Mouse (Mus musculus) CH12.LX (cell line): ENCODE measurements around the gene Pfkp. TPM values are rescaled to one million over a fixed set of nuclear protein-coding genes. Genes with fewer than 3 reads are reported as not detected.

Experiments used
- DNase-seq: peaks from one replicate; pipeline ENCODE4 v3.0.0-alpha.2; 2013; ENCODE audit errors: extremely low read depth
- H3K27ac ChIP-seq: 2 replicates; pipeline ENCODE4 v1.5.1; 2012; ENCODE audit warnings: low read depth, mild to moderate bottlenecking, control low read depth, moderate library complexity; ENCODE audit not compliant: insufficient read depth
- H3K27me3 ChIP-seq: replicated peaks from 2 replicates; pipeline ENCODE3; 2012; ENCODE audit warnings: inconsistent platforms
- H3K36me3 ChIP-seq, 2 experiments: replicated peaks in 1 of 2; 2 replicates each; pipeline versions ENCODE3 to v1.6.1; 2012; ENCODE audit warnings: inconsistent platforms in 1 of 2, low read length in 1 of 2, mild to moderate bottlenecking in 1 of 2, mixed read lengths in 1 of 2, moderate library complexity in 1 of 2; ENCODE audit not compliant: control insufficient read depth in 1 of 2, insufficient read depth in 1 of 2
- H3K4me1 ChIP-seq, 2 experiments: 2 replicates each; pipeline ENCODE4 v1.6.1; 2012; ENCODE audit warnings: inconsistent platforms in 1 of 2, moderate library complexity in 1 of 2; ENCODE audit not compliant: insufficient read depth in 2 of 2, control insufficient read depth in 1 of 2
- H3K4me2 ChIP-seq: 2 replicates; pipeline ENCODE4 v1.6.1; 2012; ENCODE audit warnings: low read depth, mild to moderate bottlenecking, control low read depth; ENCODE audit not compliant: poor library complexity, insufficient read depth, severe bottlenecking
- H3K4me3 ChIP-seq, 3 experiments: fragments of 150-350 bp in 1 of 3; sonication (generic) in 1 of 3; replicated peaks in 1 of 3; 2 replicates each; pipeline versions ENCODE3 to v1.5.1; 2011 to 2012; ENCODE audit warnings: low read depth in 2 of 3, low read length in 2 of 3, mild to moderate bottlenecking in 2 of 3, moderate library complexity in 2 of 3, control low read depth in 1 of 3, improper control_type of control experiment in 1 of 3, inconsistent platforms in 1 of 3, mixed read lengths in 1 of 3; ENCODE audit not compliant: poor library complexity in 1 of 3
- H3K79me2 ChIP-seq: replicated peaks from 2 replicates; pipeline ENCODE4 v1.6.1; 2012; ENCODE audit warnings: mild to moderate bottlenecking, moderate library complexity; ENCODE audit not compliant: control insufficient read depth, poor library complexity, insufficient read depth, severe bottlenecking; ENCODE audit errors: extremely low read depth
- H3K9ac ChIP-seq: 2 replicates; pipeline ENCODE4 v1.6.1; 2012; ENCODE audit warnings: low read depth, mild to moderate bottlenecking, control low read depth, moderate library complexity; ENCODE audit not compliant: insufficient read depth
- H3K9me3 ChIP-seq: replicated peaks from 2 replicates; pipeline ENCODE3; 2012; ENCODE audit warnings: low read length, inconsistent platforms, mixed read lengths
- CHD2 ChIP-seq: IDR thresholded peaks from 2 replicates; pipeline ENCODE4 v1.6.1; 2011; ENCODE audit warnings: low read length, improper control_type of control experiment
- CTCF ChIP-seq, 2 experiments: IDR thresholded peaks in 1 of 2; conservative IDR thresholded peaks in 1 of 2; 2 replicates each; pipeline ENCODE4 v1.5.1; 2011 to 2012; ENCODE audit warnings: low read depth in 2 of 2, low read length in 2 of 2, improper control_type of control experiment in 1 of 2, inconsistent platforms in 1 of 2, mild to moderate bottlenecking in 1 of 2, moderate library complexity in 1 of 2
- E2F4 ChIP-seq: IDR thresholded peaks from 2 replicates; pipeline ENCODE4 v1.6.1; 2011; ENCODE audit warnings: low read depth, low read length, improper control_type of control experiment; ENCODE audit not compliant: insufficient replicate concordance
- ELF1 ChIP-seq: IDR thresholded peaks from 2 replicates; pipeline ENCODE4 v1.6.1; 2014; ENCODE audit warnings: low read depth, mild to moderate bottlenecking, inconsistent platforms, low read length, improper control_type of control experiment
- EP300 ChIP-seq: IDR thresholded peaks from 2 replicates; pipeline ENCODE4 v1.6.1; 2011; ENCODE audit warnings: low read length, improper control_type of control experiment
- ETS1 ChIP-seq: conservative IDR thresholded peaks from 2 replicates; pipeline ENCODE4 v1.6.1; 2012; ENCODE audit warnings: low read depth, mild to moderate bottlenecking, inconsistent platforms, low read length, improper control_type of control experiment, moderate library complexity
- HCFC1 ChIP-seq: IDR thresholded peaks from 2 replicates; pipeline ENCODE4 v1.6.1; 2012; ENCODE audit warnings: low read depth, mild to moderate bottlenecking, inconsistent platforms, low read length, improper control_type of control experiment
- JUN ChIP-seq: IDR thresholded peaks from 2 replicates; pipeline ENCODE4 v1.6.1; 2011; ENCODE audit warnings: low read depth, mild to moderate bottlenecking, low read length, improper control_type of control experiment, moderate library complexity; ENCODE audit not compliant: insufficient read depth
- KAT2A ChIP-seq: IDR thresholded peaks from 2 replicates; pipeline ENCODE4 v1.6.1; 2012; ENCODE audit warnings: low read length, improper control_type of control experiment, inconsistent platforms; ENCODE audit not compliant: insufficient replicate concordance
- MAX ChIP-seq: IDR thresholded peaks from 2 replicates; pipeline ENCODE4 v1.6.1; 2011; ENCODE audit warnings: low read length, improper control_type of control experiment
- MEF2A ChIP-seq: IDR thresholded peaks from 2 replicates; pipeline ENCODE4 v1.6.1; 2014; ENCODE audit warnings: low read depth, mild to moderate bottlenecking, inconsistent platforms, low read length, improper control_type of control experiment, borderline replicate concordance
- MXI1 ChIP-seq: IDR thresholded peaks from 2 replicates; pipeline ENCODE4 v1.6.1; 2011; ENCODE audit warnings: mild to moderate bottlenecking, low read depth, low read length, improper control_type of control experiment
- MYC ChIP-seq: IDR thresholded peaks from 2 replicates; pipeline ENCODE4 v1.6.1; 2011; ENCODE audit warnings: low read depth, mild to moderate bottlenecking, improper control_type of control experiment, low read length
- PAX5 ChIP-seq: IDR thresholded peaks from 2 replicates; pipeline ENCODE4 v1.6.1; 2012; ENCODE audit warnings: low read length, inconsistent platforms, mixed read lengths
- RAD21 ChIP-seq: IDR thresholded peaks from 2 replicates; pipeline ENCODE4 v1.6.1; 2011; ENCODE audit warnings: low read depth, mild to moderate bottlenecking, low read length, improper control_type of control experiment, moderate library complexity
- RCOR1 ChIP-seq: conservative IDR thresholded peaks from 2 replicates; pipeline ENCODE4 v1.6.1; 2012; ENCODE audit warnings: low read depth, mild to moderate bottlenecking, inconsistent platforms, low read length, improper control_type of control experiment
- SMC3 ChIP-seq: IDR thresholded peaks from 2 replicates; pipeline ENCODE4 v1.6.1; 2011; ENCODE audit warnings: low read depth, low read length, improper control_type of control experiment
- TBP ChIP-seq: conservative IDR thresholded peaks from 2 replicates; pipeline ENCODE4 v1.6.1; 2011; ENCODE audit warnings: low read depth, low read length, improper control_type of control experiment
- TCF12 ChIP-seq: IDR thresholded peaks from 2 replicates; pipeline ENCODE4 v1.6.1; 2014; ENCODE audit warnings: low read depth, mild to moderate bottlenecking, inconsistent platforms, low read length, improper control_type of control experiment
- USF1 ChIP-seq: IDR thresholded peaks from 2 replicates; pipeline ENCODE4 v1.6.1; 2014; ENCODE audit warnings: low read depth, mild to moderate bottlenecking, inconsistent platforms, low read length, improper control_type of control experiment
- USF2 ChIP-seq: conservative IDR thresholded peaks from 2 replicates; pipeline ENCODE4 v1.6.1; 2011; ENCODE audit warnings: low read depth, low read length, improper control_type of control experiment
- ZC3H11A ChIP-seq: IDR thresholded peaks from 2 replicates; pipeline ENCODE4 v1.6.1; 2012; ENCODE audit warnings: low read depth, mild to moderate bottlenecking, inconsistent platforms, low read length, improper control_type of control experiment
- ZKSCAN1 ChIP-seq: IDR thresholded peaks from 2 replicates; pipeline ENCODE4 v1.6.1; 2012; ENCODE audit warnings: low read depth, inconsistent platforms, low read length, improper control_type of control experiment, borderline replicate concordance
- ZNF384 ChIP-seq: IDR thresholded peaks from 2 replicates; pipeline ENCODE4 v1.6.1; 2012; ENCODE audit warnings: low read depth, low read length, improper control_type of control experiment, inconsistent platforms
- dilution Hi-C: fragments of 300-500 bp; cut with MboI; formaldehyde crosslinking; loops from 2 replicates; pipeline ENCODE4 v1.14.3; 2020; ENCODE audit warnings: low sequenced_read_pairs; ENCODE audit not compliant: extremely low pct_unique_long_range_greater_than_20kb, extremely low pct_ligation_motif_present
- in situ Hi-C: fragments of 300-500 bp; cut with MboI; formaldehyde crosslinking; loops from 3 replicates; pipeline ENCODE4 v1.14.3; 2019; ENCODE audit warnings: low sequenced_read_pairs, low pct_ligation_motif_present, low pct_unique_long_range_greater_than_20kb, mixed read lengths
- polyA plus RNA-seq: library from polyadenylated mRNA; unstranded; fragments of >175 nt; gene quantifications from 2 replicates; pipeline ENCODE4 v1.2.1, GENCODE M21; 2012; ENCODE audit warnings: low read depth; ENCODE audit not compliant: insufficient read length
- total RNA-seq, 2 experiments: library from RNA; depleted of rRNA; stranded (reverse); fragments of 300-350 nt in 1 of 2; fragments of >200 nt in 1 of 2; gene quantifications; 2 replicates each; pipeline ENCODE4 v1.2.3; 2012 to 2014

The Pfkp gene
- total and polyA plus RNA-seq, 3 experiments = 211 to 417 (median 239) TPM

DNA sequence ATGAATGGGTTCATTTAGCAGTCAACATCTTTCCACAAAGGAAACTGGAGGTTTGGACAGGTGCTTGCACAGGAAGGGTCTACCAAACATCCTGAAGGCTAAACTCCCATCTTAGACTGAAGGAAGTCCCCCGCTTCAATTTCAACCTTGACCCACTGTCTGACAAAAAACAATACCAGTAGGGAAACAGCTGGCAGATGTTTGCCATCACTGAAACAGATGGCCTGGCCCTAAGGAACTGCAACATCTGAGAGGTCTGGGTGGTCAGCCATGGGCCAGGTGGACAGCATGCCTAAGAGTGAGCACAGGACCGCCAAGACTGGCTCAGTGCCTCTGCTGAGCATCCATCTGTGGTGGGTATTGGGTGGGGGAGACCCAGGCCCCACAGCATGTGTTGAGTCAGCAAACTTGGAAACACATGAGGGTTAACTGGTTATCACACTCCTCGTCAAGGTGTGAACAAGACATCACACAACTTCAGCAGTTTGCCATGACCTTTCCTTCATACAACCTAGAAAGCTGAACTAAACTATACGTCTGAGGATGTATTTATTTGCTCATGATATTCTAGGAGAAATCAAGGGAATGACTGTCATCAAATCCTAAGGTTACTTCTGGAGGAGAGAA is 65.0 kb downstream of the Pfkp start (continued):
- TF ChIP-seq RCOR1 (peak; percentile 98), HCFC1 (no peak), CHD2 (peak; percentile 81), KAT2A (0 out of 2 replicates have a peak, but pooled peaks have one; percentile 57), CTCF (conservative IDR thresholded peaks at IDR 0.05 in 1 of 2, IDR thresholded peaks at IDR 0.05 in 1 of 2; ENCODE audit: low read depth in 2 of 2, low read length in 2 of 2) (no peak), TBP (no peak), ELF1 (no peak; the same call in 1 of the 2 replicates), PAX5 (no peak), SMC3 (no peak), E2F4 (0 out of 2 replicates have a peak, but pooled peaks have one; percentile 64), MEF2A (peak; percentile 90), USF2 (no peak), MXI1 (peak; percentile 90), ZC3H11A (no peak), EP300 (peak; percentile 93), JUN (peak; percentile 56; the same call in 1 of the 2 replicates), TCF12 (peak; percentile 99), MYC (peak; percentile 60), ZNF384 (0 out of 2 replicates have a peak, but pooled peaks have one; percentile 23)
- TF ChIP-seq, all 38 proteins: peak for 25

DNA sequence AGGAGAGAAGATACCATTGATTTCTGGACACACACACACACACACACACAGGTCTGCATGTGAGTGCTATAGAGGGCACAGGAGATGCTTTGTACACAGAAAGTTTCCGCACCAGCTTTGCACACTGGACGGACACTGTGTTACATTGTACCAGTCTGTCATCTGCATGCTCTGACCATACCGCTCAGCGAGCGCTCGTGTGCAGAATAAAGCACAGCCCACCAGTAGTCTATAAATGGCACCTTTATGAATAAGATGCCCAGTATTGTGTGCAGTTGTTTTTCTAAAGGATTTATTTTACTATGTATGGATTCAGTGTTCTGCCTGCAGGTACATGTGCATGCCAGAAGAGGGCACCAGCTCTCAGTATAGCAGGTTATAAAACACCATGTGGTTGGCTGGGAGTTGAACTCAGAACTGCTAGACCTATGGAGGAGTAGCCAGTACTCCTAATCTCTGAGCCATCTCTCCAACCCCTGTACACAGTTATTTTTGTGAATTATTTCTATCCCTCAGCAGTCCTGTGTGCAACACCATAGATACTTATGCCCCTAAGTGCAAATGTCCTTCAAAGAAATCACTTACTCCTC is 72.6 kb downstream of the Pfkp start:
- Histone ChIP-seq H3K4me3 (no peak overlapping the region), H3K27me3 (no peaks in the 10 kb centered on the region), H3K9ac (no peak overlapping the region), H3K4me1 (peaks cover 0 to 3% of the 10 kb centered on the region in 2 experiments; a peak in 2 of 4 replicates), H3K27ac (no peak overlapping the region), H3K79me2 (no peaks in the 10 kb centered on the region), H3K36me3 (peaks cover 77 to 97% of the 10 kb centered on the region in 2 experiments), H3K9me3 (no peaks in the 10 kb centered on the region), H3K4me2 (no peak overlapping the region)
- in situ Hi-C loops = no loop called here
- TF ChIP-seq ETS1 = no peak
- peak; percentile 80; the same call in 1 of the 2 replicates for TF ChIP-seq MYC
- no peak for TF ChIP-seq MXI1
- TF ChIP-seq ZKSCAN1 = no peak
- peak; percentile 61 for TF ChIP-seq RAD21
- no peak for TF ChIP-seq CHD2
- TF ChIP-seq SMC3 = peak; percentile 47
- TF ChIP-seq USF1 = no peak
- TF ChIP-seq ELF1 = no peak
- TF ChIP-seq MAX = no peak; the same call in 1 of the 2 replicates
- peak; percentile 55 to 71 for TF ChIP-seq CTCF (conservative IDR thresholded peaks at IDR 0.05 in 1 of 2, IDR thresholded peaks at IDR 0.05 in 1 of 2; ENCODE audit: low read depth in 2 of 2, low read length in 2 of 2)
- TF ChIP-seq EP300 = no peak
- dilution Hi-C loops = no loop called here
- peak; percentile 51 for DNase-seq
